Mouse (Mus musculus) kidney, adult 10 weeks (tissue): ENCODE data around the gene Nek11. TPM values are rescaled to one million over a fixed set of nuclear protein-coding genes. Genes with fewer than 3 reads are reported as not detected.

Experiments used
- polyA plus RNA-seq: library from polyadenylated mRNA; stranded (reverse); fragments of 350-450 nt; fragmentation: Illumina TruSeq; extraction: RNeasy Lipid Tissue Mini Kit (QIAGEN cat#74804); gene quantifications from one replicate; pipeline ENCODE4 v1.2.3, GENCODE M21; 2014; ENCODE audit warnings: low read depth, low replicate concordance

The Nek11 gene
- 1.3 TPM for polyA plus RNA-seq

GRCm38 (mm10) chr9:105395218-105395627 lies at the start of gene Nek11, which contains the start of gene Aste1:
TSS of gene Nek11 (minus strand) at chr9:105395524.
TSS of gene Aste1 (plus strand) at chr9:105395392.

GRCm38 (mm10) chr9:105144992-105145391 lies 250.3 kb downstream of the Nek11 start, which contains the start of gene 1700080E11Rik:
TSS of gene 1700080E11Rik (minus strand) at chr9:105145092.

GRCm38 (mm10) chr9:105131253-105132001 lies 263.9 kb downstream of the Nek11 start, which contains the start of gene Nudt16:
TSS of gene Nudt16 (minus strand) at chr9:105131824.

Other genes starting within 250 kb of the Nek11 start
- gene Aste1, start 132 bp downstream of the Nek11 start, polyA plus RNA-seq, result 20.6 TPM
- 169 TPM for gene Atp2c1, start 131.8 kb upstream of the Nek11 start, polyA plus RNA-seq
- 14.8 TPM for gene Pik3r4, start 247.5 kb upstream of the Nek11 start, polyA plus RNA-seq